ENCODE assay signal across 25 mouse cellular contexts in the genomic region with DNA sequence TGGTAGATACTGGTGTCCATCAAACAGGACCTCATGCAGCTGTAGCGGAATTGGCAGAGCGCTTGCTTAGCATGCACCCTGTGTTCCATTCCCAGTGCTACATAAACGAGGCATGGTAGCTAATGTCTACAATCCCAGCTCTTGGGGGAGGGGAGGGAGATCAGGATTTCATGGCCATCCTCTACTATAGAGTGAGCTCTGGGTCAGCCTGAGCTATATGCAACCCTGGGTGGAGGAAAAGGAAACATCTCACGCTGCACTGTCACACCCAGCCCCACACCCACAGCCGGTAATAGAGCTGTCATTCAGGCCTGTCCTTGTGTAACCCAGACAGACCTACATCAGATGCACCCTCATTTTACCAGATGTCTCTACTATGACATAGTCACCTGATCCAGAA. TPM values are rescaled to one million over a fixed set of nuclear protein-coding genes. Genes with fewer than 3 reads are reported as not detected.
DNase-seq lines count a peak whose midpoint lies in the region; ATAC-seq and TF ChIP-seq lines count a peak whose summit lies in the region.
"Had no signal": no experiment of that assay in that cellular context is flagged by ENCODE, and none has a peak within 500 bp of the region (broad histone marks: within the 10 kb centered on the region; RNA-seq: fewer than 3 reads in every experiment).

No protein-coding gene starts in this region.

- no peak for DNase-seq in gastrocnemius, adult 2 months
- DNase-seq in gastrocnemius, postnatal 36 days: no peak
- DNase-seq in ES-E14 (ENCODE audit: low read depth, low spot score) (no peak), adipocyte (ENCODE audit: low spot score) (no peak)
- DNase-seq in cerebellum, postnatal 4 days (ENCODE audit: low spot score in 2 of 2): no peak
- DNase-seq: adrenal gland, adult 2 months; adrenal gland, postnatal 14 days; cerebellum, adult 11 months; cerebellum, adult 2 months; cerebellum, adult 9-11 months; cerebellum, postnatal 25 days; gastrocnemius, postnatal 14 days; heart, adult 2 months; kidney, adult 11 months had no signal

- H3K27me3 ChIP-seq in E14TG2a.4 (ENCODE audit: insufficient read depth, low read length): no peaks in the 10 kb centered on the region
- H3K27me3 ChIP-seq: forebrain, embryonic 13.5 days; heart, embryonic 13.5 days; hindbrain, embryonic 13.5 days; intestine, embryonic 15.5 days had no signal

- peak overlapping the region; percentile 17; the same call in 1 of the 2 replicates for H3K4me3 ChIP-seq in gastrocnemius, adult 2 months
- peak overlapping the region; percentile 70 for H3K4me3 ChIP-seq in E14TG2a.4 (replicated peaks; ENCODE audit: low read length)
- peak overlapping the region; percentile 17 to 50; a peak in 3 of 4 replicates for H3K4me3 ChIP-seq in ES-E14 (ENCODE audit: insufficient read depth in 1 of 2, low read depth in 1 of 2, low read length in 2 of 2, poor library complexity in 1 of 2, severe bottlenecking in 1 of 2)
- H3K4me3 ChIP-seq: forebrain, embryonic 10.5 days; forebrain, embryonic 13.5 days; heart, adult 2 months; heart, embryonic 10.5 days; heart, embryonic 13.5 days; hindbrain, embryonic 13.5 days; intestine, embryonic 15.5 days had no signal

- peak overlapping the region; percentile 59 for H3K9ac ChIP-seq in ES-E14 (ENCODE audit: insufficient read depth, low read depth, low read length, poor library complexity, severe bottlenecking)
- H3K9ac ChIP-seq: forebrain, embryonic 13.5 days; heart, embryonic 13.5 days; hindbrain, embryonic 13.5 days; intestine, embryonic 15.5 days had no signal

- peak overlapping the region; percentile 28; the same call in 1 of the 2 replicates for H3K27ac ChIP-seq in gastrocnemius, adult 2 months
- peak overlapping the region; percentile 59 for H3K27ac ChIP-seq in ES-E14 (ENCODE audit: insufficient read depth, low read depth, low read length, poor library complexity, severe bottlenecking)
- H3K27ac ChIP-seq: forebrain, embryonic 10.5 days; forebrain, embryonic 13.5 days; heart, adult 2 months; heart, embryonic 10.5 days; heart, embryonic 13.5 days; hindbrain, embryonic 13.5 days; intestine, embryonic 15.5 days had no signal

- intact Hi-C loops in gastrocnemius, adult 2 months (cut with DNase I): no loop called here
- intact Hi-C loops in gastrocnemius, postnatal 36 days (cut with DNase I): no loop called here

- in situ Hi-C loops in ES-E14 (cut with MboI; ENCODE audit: low sequenced_read_pairs in 2 of 2, unreplicated experiment in 2 of 2): no loop called here

- peaks cover 36% of the 10 kb centered on the region for H3K36me3 ChIP-seq in E14TG2a.4 (ENCODE audit: insufficient read depth, low read length)
- no peaks in the 10 kb centered on the region for H3K36me3 ChIP-seq in ES-E14 (ENCODE audit: control insufficient read depth, insufficient read depth, low read length, poor library complexity, severe bottlenecking)
- H3K36me3 ChIP-seq: forebrain, embryonic 10.5 days; G1E; heart, embryonic 10.5 days; heart, embryonic 13.5 days; hindbrain, embryonic 13.5 days; intestine, embryonic 15.5 days had no signal

- no peak for TF ChIP-seq CTCF in gastrocnemius, adult 2 months (IDR thresholded peaks at IDR 0.05)
- TF ChIP-seq CTCF in E14TG2a.4 (conservative IDR thresholded peaks at IDR 0.05; ENCODE audit: low read length): no peak

- H3K4me1 ChIP-seq in E14TG2a.4 (replicated peaks; ENCODE audit: low read depth, low read length): peaks cover 68% of the 10 kb centered on the region
- H3K4me1 ChIP-seq in ES-E14 (ENCODE audit: control insufficient read depth in 2 of 2, insufficient read depth in 2 of 2, low read length in 2 of 2, poor library complexity in 1 of 2): peaks cover 5 to 15% of the 10 kb centered on the region in 2 experiments
- H3K4me1 ChIP-seq: forebrain, embryonic 10.5 days; forebrain, embryonic 13.5 days; heart, embryonic 10.5 days; heart, embryonic 13.5 days; hindbrain, embryonic 13.5 days; intestine, embryonic 15.5 days had no signal

- ATAC-seq in megakaryocyte, adult 5-6 weeks (ENCODE audit: poor library complexity, severe bottlenecking): 0 out of 2 replicates have a peak, but pooled peaks have one; percentile 15
- ATAC-seq: forebrain, embryonic 13.5 days; forebrain, embryonic 16.5 days; hindbrain, embryonic 16.5 days; intestine, embryonic 15.5 days had no signal

- peaks cover 34% of the 10 kb centered on the region for H3K9me3 ChIP-seq in E14TG2a.4 (ENCODE audit: low read length)
- no peaks in the 10 kb centered on the region for H3K9me3 ChIP-seq in ES-E14 (ENCODE audit: control insufficient read depth, insufficient read depth, low read depth, low read length)
- H3K9me3 ChIP-seq: intestine, embryonic 15.5 days had no signal

TF ChIP-seq in ES-E14, 5 proteins besides CTCF, POLR2A, EP300 and RAD21:
- TF ChIP-seq ZNF384 (IDR thresholded peaks at IDR 0.05; ENCODE audit: low read depth, low read length): no peak
- no peak for TF ChIP-seq ZC3H11A (IDR thresholded peaks at IDR 0.05; ENCODE audit: borderline replicate concordance, low read depth, low read length)
- no peak for TF ChIP-seq HCFC1 (IDR thresholded peaks at IDR 0.05; ENCODE audit: borderline replicate concordance, insufficient read depth, low read length)
- TF ChIP-seq CHD2 (IDR thresholded peaks at IDR 0.05; ENCODE audit: low read depth, low read length): no peak
- TF ChIP-seq MAFK (IDR thresholded peaks at IDR 0.05; ENCODE audit: insufficient read depth, low read depth, low read length): no peak

RNA-seq across cellular contexts. Expression of gene Zfp414, which starts 30.4 kb away (rescaled TPM):
- total RNA-seq in gastrocnemius, adult 2 months (2021): 1 to 10 TPM; 5.4 to 8.2 TPM
- total RNA-seq in gastrocnemius, postnatal 36 days (2021): 1 to 10 TPM; 6.6 to 7.8 TPM
- total RNA-seq in ES-E14 (2012; rRNA removed): 13.6 and 19.8 TPM in 2 replicates
- total RNA-seq in megakaryocyte, adult 5-6 weeks (2015): 63.1 and 65.6 TPM in 2 replicates
- 29.2 and 29.4 TPM in 2 replicates for total RNA-seq in megakaryocyte, adult 5-6 weeks (2017)

RNA-seq across cellular contexts. Expression of gene Pram1, which starts 39.4 kb away (rescaled TPM):
- total RNA-seq in gastrocnemius, adult 2 months (2021): under 1 TPM in 1 of 2 experiments, not detected in 1; 0.17 TPM
- not detected for total RNA-seq in gastrocnemius, postnatal 36 days (2021)
- total RNA-seq in ES-E14 (2012; rRNA removed): 0.45 and 0.69 TPM in 2 replicates
- total RNA-seq in megakaryocyte, adult 5-6 weeks (2015): 111 and 127 TPM in 2 replicates
- total RNA-seq in megakaryocyte, adult 5-6 weeks (2017): 29.6 and 34.3 TPM in 2 replicates
- total RNA-seq: gastrocnemius, postnatal 14 days had no signal

RNA-seq across cellular contexts. Expression of gene Myo1f, which starts 43.0 kb away (rescaled TPM):
- under 1 TPM; 0.50 to 0.66 TPM for total RNA-seq in gastrocnemius, adult 2 months (2021)
- total RNA-seq in gastrocnemius, postnatal 36 days (2021): 1 to 10 TPM in 1 of 2 experiments, under 1 TPM in 1; 0.77 to 1.4 TPM
- total RNA-seq in ES-E14 (2012; rRNA removed): 11.9 and 13.8 TPM in 2 replicates
- 151 and 157 TPM in 2 replicates for total RNA-seq in megakaryocyte, adult 5-6 weeks (2015)
- total RNA-seq in megakaryocyte, adult 5-6 weeks (2017): 380 and 381 TPM in 2 replicates

Comparison
In these comparisons a context has a peak if more than half of its experiments do, and no peak if none do; other contexts are left out.
1. H3K4me3 ChIP-seq: peak in every context shown above with its lines; median percentile 70 in E14TG2a.4; 34 in ES-E14; 17 in gastrocnemius, adult 2 months.
2. RNA of gene Pram1, which starts 39.4 kb away (total RNA-seq): 29.6 to 127 TPM in megakaryocyte, adult 5-6 weeks; 0.45 to 0.69 TPM in ES-E14, 0.17 TPM in gastrocnemius, adult 2 months and not detected in gastrocnemius, postnatal 36 days; every median in the first group is over 10 times any median in the second.
3. RNA of gene Myo1f, which starts 43.0 kb away (total RNA-seq): 151 to 381 TPM in megakaryocyte, adult 5-6 weeks; 11.9 to 13.8 TPM in ES-E14, 0.77 to 1.4 TPM in gastrocnemius, postnatal 36 days and 0.50 to 0.66 TPM in gastrocnemius, adult 2 months; every median in the first group is over 10 times any median in the second.